Mouse (Mus musculus) layer of hippocampus, postnatal 14 days (tissue): ENCODE results near the gene Gpr146. TPM values are rescaled to one million over a fixed set of nuclear protein-coding genes. Genes with fewer than 3 reads are reported as not detected.

Experiments
- DNase-seq, 2 experiments: peaks; one replicate each; pipeline ENCODE4 v3.0.0; 2021 to 2022; ENCODE audit warnings: low spot score in 2 of 2, mixed read lengths in 1 of 2
- total RNA-seq, 2 experiments: library from RNA; stranded (reverse); gene quantifications; 2 replicates each; pipeline ENCODE4 v1.2.3; 2021

Gene Gpr146
- total RNA-seq, 2 experiments from 2014 or later, result 10.1 to 11.8 TPM

- DNase-seq, result peak; percentile 96
Observed at GRCm38 (mm10) chr5:139397959-139398753, 20.7 kb downstream of the Gpr146 start.

- no peak for DNase-seq
Observed at GRCm38 (mm10) chr5:139398786-139399185, 21.3 kb downstream of the Gpr146 start.

- no peak for DNase-seq
Observed at GRCm38 (mm10) chr5:139399991-139400390, 22.5 kb downstream of the Gpr146 start.

- DNase-seq, result no peak
Observed at GRCm38 (mm10) chr5:139402106-139402505, 24.6 kb downstream of the Gpr146 start.

GRCm38 (mm10) chr5:139403692-139404260 is 26.3 kb downstream of the Gpr146 start:
- DNase-seq, result no peak

- no peak for DNase-seq
Observed at GRCm38 (mm10) chr5:139404801-139405401, 27.4 kb downstream of the Gpr146 start, which contains the start of gene C130050O18Rik. TSS of gene C130050O18Rik (plus strand) at chr5:139405280.

- no peak for DNase-seq
Observed at GRCm38 (mm10) chr5:139405478-139405877, 28.0 kb downstream of the Gpr146 start.

- no peak for DNase-seq
Observed at GRCm38 (mm10) chr5:139405953-139406352, 28.5 kb downstream of the Gpr146 start.

- DNase-seq, result no peak
Observed at GRCm38 (mm10) chr5:139407121-139407885, 29.8 kb downstream of the Gpr146 start.

GRCm38 (mm10) chr5:139408511-139408910 is 31.0 kb downstream of the Gpr146 start:
- no peak for DNase-seq

- DNase-seq, result no peak
Observed at GRCm38 (mm10) chr5:139409412-139409811, 31.9 kb downstream of the Gpr146 start.

GRCm38 (mm10) chr5:139410056-139410455 is 32.6 kb downstream of the Gpr146 start:
- DNase-seq, result no peak

GRCm38 (mm10) chr5:139411117-139411516 is 33.6 kb downstream of the Gpr146 start:
- no peak for DNase-seq

GRCm38 (mm10) chr5:139411665-139412314 is 34.3 kb downstream of the Gpr146 start:
- DNase-seq, result no peak

- no peak for DNase-seq
Observed at GRCm38 (mm10) chr5:139413545-139413944, 36.0 kb downstream of the Gpr146 start.

GRCm38 (mm10) chr5:139415001-139415400 is 37.5 kb downstream of the Gpr146 start:
- no peak for DNase-seq

- no peak for DNase-seq
Observed at GRCm38 (mm10) chr5:139416942-139417341, 39.4 kb downstream of the Gpr146 start.

GRCm38 (mm10) chr5:139417480-139417879 is 40.0 kb downstream of the Gpr146 start:
- DNase-seq, result no peak

- DNase-seq, result no peak
Observed at GRCm38 (mm10) chr5:139418110-139418509, 40.6 kb downstream of the Gpr146 start.

- no peak for DNase-seq
Observed at GRCm38 (mm10) chr5:139418633-139419032, 41.1 kb downstream of the Gpr146 start.
